Mouse (Mus musculus) limb, embryonic 12.5 days (tissue): ENCODE results near the gene Rbp7. TPM values are rescaled to one million over a fixed set of nuclear protein-coding genes. Genes with fewer than 3 reads are reported as not detected.
A peak's percentile ranks its signal among the peaks of the same experiment; 100 is the strongest.

ENCODE experiments used
- ATAC-seq: fragments of 200-750 bp; cut with Nextera tagmentation; 2 replicates; pipeline ENCODE4 v1.8.0; 2017; ENCODE audit warnings: low read depth, moderate TSS enrichment; ENCODE audit not compliant: insufficient number of reproducible peaks, insufficient read depth, low FRiP score, low TSS enrichment
- H3K27ac ChIP-seq: fragments of 300-500 bp; sonication (generic); 2 replicates; pipeline ENCODE4 v1.5.1; 2016; ENCODE audit warnings: mild to moderate bottlenecking, moderate library complexity
- H3K27me3 ChIP-seq: fragments of 300-500 bp; sonication (generic); 2 replicates; pipeline ENCODE4 v1.6.1; 2016; ENCODE audit warnings: mild to moderate bottlenecking, moderate library complexity
- H3K36me3 ChIP-seq: fragments of 300-500 bp; sonication (generic); 2 replicates; pipeline ENCODE4 v1.6.1; 2016; ENCODE audit warnings: mild to moderate bottlenecking, moderate library complexity
- H3K4me1 ChIP-seq: fragments of 300-500 bp; sonication (generic); replicated peaks from 2 replicates; pipeline ENCODE4 v1.6.1; 2016
- H3K4me2 ChIP-seq: fragments of 300-500 bp; sonication (generic); 2 replicates; pipeline ENCODE4 v1.6.1; 2016; ENCODE audit warnings: mild to moderate bottlenecking, moderate library complexity
- H3K4me3 ChIP-seq: fragments of 300-500 bp; sonication (generic); replicated peaks from 2 replicates; pipeline ENCODE4 v1.5.1; 2016; ENCODE audit warnings: mild to moderate bottlenecking
- H3K9ac ChIP-seq: fragments of 300-500 bp; sonication (generic); replicated peaks from 2 replicates; pipeline ENCODE4 v1.6.1; 2016; ENCODE audit warnings: mild to moderate bottlenecking, moderate library complexity
- H3K9me3 ChIP-seq: fragments of 300-500 bp; sonication (generic); 2 replicates; pipeline ENCODE4 v1.6.1; 2016; ENCODE audit warnings: mild to moderate bottlenecking, moderate library complexity
- WGBS: fragments of 180-500 bp; shearing (Covaris S2); methylation state at CpG from one replicate; pipeline ENCODE4 v1.1.7; 2016; 5-methylcytosine and 5-hydroxymethylcytosine counted together
- polyA plus RNA-seq: library from polyadenylated mRNA; unstranded; fragments of >200 nt; fragmentation: Nextera tagmentation; extraction: Ambion mirVana; gene quantifications from 2 replicates; pipeline ENCODE4 v1.2.1, GENCODE M21; 2016

Rbp7 gene
- polyA plus RNA-seq, 1 experiment from 2014 or later: not detected

- H3K27me3 ChIP-seq: no peaks in the 10 kb centered on the region
- ATAC-seq: peak; percentile 94
- WGBS: under 1% methylated on average over 49 of the region's 50 CpGs
- H3K9me3 ChIP-seq: no peaks in the 10 kb centered on the region
- H3K9ac ChIP-seq: peak within 1 kb of the TSS; percentile 89
- no peaks in the 10 kb centered on the region for H3K36me3 ChIP-seq
- H3K4me2 ChIP-seq: peak within 1 kb of the TSS; percentile 78
- H3K4me3 ChIP-seq: peak within 1 kb of the TSS; percentile 96
- peak within 1 kb of the TSS; percentile 98 for H3K27ac ChIP-seq
- H3K4me1 ChIP-seq: peaks cover 12% of the 10 kb centered on the region; the same call in 1 of the 2 replicates
Observed at GRCm38 (mm10) chr4:149426325-149427199, 28.2 kb downstream of the Rbp7 start, which contains the start of gene Ube4b. Ube4b (minus strand) TSS chr4:149426749.

GRCm38 (mm10) chr4:149425801-149426292, 28.9 kb downstream of the Rbp7 start:
- Histone ChIP-seq H3K4me3 (peak overlapping the region; percentile 96), H3K9ac (peak overlapping the region; percentile 89), H3K4me1 (peaks cover 15% of the 10 kb centered on the region; the same call in 1 of the 2 replicates), H3K27me3 (no peaks in the 10 kb centered on the region), H3K36me3 (no peaks in the 10 kb centered on the region), H3K9me3 (no peaks in the 10 kb centered on the region), H3K27ac (peak overlapping the region; percentile 98), H3K4me2 (peak overlapping the region; percentile 78)
- under 1% methylated on average over 35 of the region's 35 CpGs for WGBS
- ATAC-seq: peak; percentile 66; the same call in 1 of the 2 replicates

- Histone ChIP-seq H3K9ac (peak overlapping the region; percentile 89), H3K9me3 (no peaks in the 10 kb centered on the region), H3K27ac (0 out of 2 replicates have a peak overlapping the region, but pooled peaks have one; percentile 29), H3K4me3 (peak overlapping the region; percentile 96), H3K4me2 (peak overlapping the region; percentile 78), H3K4me1 (peaks cover 15% of the 10 kb centered on the region; the same call in 1 of the 2 replicates), H3K36me3 (0 out of 2 replicates have a peak, but pooled peaks cover 3% of the 10 kb centered on the region), H3K27me3 (no peaks in the 10 kb centered on the region)
- under 1% methylated on average over 9 of the region's 9 CpGs for WGBS
- ATAC-seq: no peak
Observed at GRCm38 (mm10) chr4:149424755-149425154, 30.0 kb downstream of the Rbp7 start.

- H3K9me3 ChIP-seq: no peaks in the 10 kb centered on the region
- H3K4me3 ChIP-seq: no peak overlapping the region
- no peak overlapping the region for H3K4me2 ChIP-seq
- 63% methylated on average over 5 of the region's 5 CpGs for WGBS
- H3K4me1 ChIP-seq: peaks cover 52% of the 10 kb centered on the region
- H3K27me3 ChIP-seq: no peaks in the 10 kb centered on the region
- no peak overlapping the region for H3K27ac ChIP-seq
- no peak for ATAC-seq
- no peak overlapping the region for H3K9ac ChIP-seq
- H3K36me3 ChIP-seq: peaks cover 5% of the 10 kb centered on the region; the same call in 1 of the 2 replicates
Observed at GRCm38 (mm10) chr4:149417854-149418365, 36.9 kb downstream of the Rbp7 start.

- H3K9ac ChIP-seq: no peak overlapping the region
- peaks cover 9% of the 10 kb centered on the region for H3K36me3 ChIP-seq
- no peaks in the 10 kb centered on the region for H3K27me3 ChIP-seq
- H3K4me2 ChIP-seq: no peak overlapping the region
- WGBS: 77% methylated on average over 2 of the region's 2 CpGs
- no peak for ATAC-seq
- no peaks in the 10 kb centered on the region for H3K9me3 ChIP-seq
- H3K4me1 ChIP-seq: peaks cover 49% of the 10 kb centered on the region
- no peak overlapping the region for H3K4me3 ChIP-seq
- H3K27ac ChIP-seq: peak overlapping the region; percentile 79; the same call in 1 of the 2 replicates
Observed at GRCm38 (mm10) chr4:149416986-149417385, 37.8 kb downstream of the Rbp7 start.

- Histone ChIP-seq H3K36me3 (peaks cover 9% of the 10 kb centered on the region), H3K9me3 (no peaks in the 10 kb centered on the region), H3K4me3 (no peak overlapping the region), H3K4me1 (peaks cover 44% of the 10 kb centered on the region), H3K27ac (peak overlapping the region; percentile 79), H3K4me2 (peak overlapping the region; percentile 34), H3K27me3 (no peaks in the 10 kb centered on the region), H3K9ac (no peak overlapping the region)
- 60% methylated on average over 10 of the region's 10 CpGs for WGBS
- ATAC-seq: no peak
Observed at GRCm38 (mm10) chr4:149416417-149416816, 38.4 kb downstream of the Rbp7 start.

- peak; percentile 45; the same call in 1 of the 2 replicates for ATAC-seq
- H3K4me2 ChIP-seq: peak overlapping the region; percentile 34
- H3K4me3 ChIP-seq: no peak overlapping the region
- no peaks in the 10 kb centered on the region for H3K9me3 ChIP-seq
- H3K9ac ChIP-seq: no peak overlapping the region
- H3K27me3 ChIP-seq: no peaks in the 10 kb centered on the region
- 9% methylated on average over 13 of the region's 13 CpGs for WGBS
- peaks cover 43% of the 10 kb centered on the region for H3K4me1 ChIP-seq
- H3K36me3 ChIP-seq: peaks cover 11% of the 10 kb centered on the region
- H3K27ac ChIP-seq: peak overlapping the region; percentile 79
Observed at GRCm38 (mm10) chr4:149415651-149416169, 39.1 kb downstream of the Rbp7 start.

GRCm38 (mm10) chr4:149414259-149414658, 40.5 kb downstream of the Rbp7 start:
- Histone ChIP-seq H3K27ac (no peak overlapping the region), H3K36me3 (peaks cover 16% of the 10 kb centered on the region), H3K4me2 (no peak overlapping the region), H3K4me3 (no peak overlapping the region), H3K27me3 (no peaks in the 10 kb centered on the region), H3K4me1 (peaks cover 43% of the 10 kb centered on the region), H3K9me3 (no peaks in the 10 kb centered on the region; the same call in 1 of the 2 replicates), H3K9ac (no peak overlapping the region)
- WGBS: 93% methylated on average over 3 of the region's 3 CpGs
- no peak for ATAC-seq

GRCm38 (mm10) chr4:149409759-149410158, 45.0 kb downstream of the Rbp7 start:
- Histone ChIP-seq H3K36me3 (peaks cover 28% of the 10 kb centered on the region), H3K4me1 (peaks cover 21% of the 10 kb centered on the region), H3K27me3 (no peaks in the 10 kb centered on the region), H3K27ac (no peak overlapping the region), H3K4me2 (no peak overlapping the region), H3K9me3 (no peaks in the 10 kb centered on the region; the same call in 1 of the 2 replicates), H3K4me3 (no peak overlapping the region), H3K9ac (no peak overlapping the region)
- no peak for ATAC-seq
- WGBS: 89% methylated on average over 4 of the region's 4 CpGs

GRCm38 (mm10) chr4:149408331-149408730, 46.4 kb downstream of the Rbp7 start:
- ATAC-seq: no peak
- H3K27ac ChIP-seq: no peak overlapping the region
- no peak overlapping the region for H3K4me2 ChIP-seq
- no peaks in the 10 kb centered on the region; the same call in 1 of the 2 replicates for H3K9me3 ChIP-seq
- peaks cover 34% of the 10 kb centered on the region for H3K4me1 ChIP-seq
- 95% methylated on average over 6 of the region's 6 CpGs for WGBS
- H3K36me3 ChIP-seq: peaks cover 28% of the 10 kb centered on the region
- no peak overlapping the region for H3K4me3 ChIP-seq
- H3K9ac ChIP-seq: no peak overlapping the region
- H3K27me3 ChIP-seq: no peaks in the 10 kb centered on the region

GRCm38 (mm10) chr4:149407461-149407860, 47.3 kb downstream of the Rbp7 start:
- Histone ChIP-seq H3K9me3 (no peaks in the 10 kb centered on the region; the same call in 1 of the 2 replicates), H3K4me3 (no peak overlapping the region), H3K9ac (no peak overlapping the region), H3K4me2 (no peak overlapping the region), H3K4me1 (peaks cover 43% of the 10 kb centered on the region), H3K27ac (0 out of 2 replicates have a peak overlapping the region, but pooled peaks have one; percentile 8), H3K27me3 (no peaks in the 10 kb centered on the region), H3K36me3 (peaks cover 25% of the 10 kb centered on the region)
- ATAC-seq: no peak
- WGBS: 85% methylated on average over 5 of the region's 5 CpGs
